Mouse (Mus musculus) MEL (cell line): ENCODE measurements around the gene Rnf7. TPM values are rescaled to one million over a fixed set of nuclear protein-coding genes. Genes with fewer than 3 reads are reported as not detected.

Experiments
- DNase-seq: peaks from one replicate; pipeline ENCODE4 v3.0.0; 2011; ENCODE audit warnings: low read depth, low spot score
- H3K27ac ChIP-seq: 2 replicates; pipeline ENCODE4 v1.5.1; 2012; ENCODE audit warnings: low read depth, mild to moderate bottlenecking, control low read depth, low read length, moderate library complexity; ENCODE audit not compliant: control insufficient read depth
- H3K27me3 ChIP-seq, 2 experiments: fragments of 150-350 bp in 1 of 2; sonication (generic) in 1 of 2; 2 replicates each; pipeline ENCODE4 v1.6.1; 2012; ENCODE audit warnings: low read length in 2 of 2, mild to moderate bottlenecking in 2 of 2, improper control_type of control experiment in 1 of 2, moderate library complexity in 1 of 2; ENCODE audit not compliant: insufficient read depth in 2 of 2, control insufficient read depth in 1 of 2
- H3K36me3 ChIP-seq, 2 experiments: 2 replicates each; pipeline ENCODE4 v1.6.1; 2012 to 2014; ENCODE audit warnings: low read length in 2 of 2, improper control_type of control experiment in 1 of 2, inconsistent platforms in 1 of 2, mild to moderate bottlenecking in 1 of 2; ENCODE audit not compliant: insufficient read depth in 2 of 2, control insufficient read depth in 1 of 2
- H3K4me1 ChIP-seq, 2 experiments: fragments of 150-350 bp in 1 of 2; sonication (generic) in 1 of 2; 2 replicates each; pipeline ENCODE4 v1.6.1; 2012; ENCODE audit warnings: low read length in 2 of 2, improper control_type of control experiment in 1 of 2, mild to moderate bottlenecking in 1 of 2; ENCODE audit not compliant: insufficient read depth in 2 of 2, control insufficient read depth in 1 of 2
- H3K4me3 ChIP-seq, 2 experiments: fragments of 150-350 bp in 1 of 2; sonication (generic) in 1 of 2; 2 replicates each; pipeline ENCODE4 v1.5.1; 2012; ENCODE audit warnings: low read depth in 2 of 2, low read length in 2 of 2, mild to moderate bottlenecking in 2 of 2, moderate library complexity in 2 of 2, control low read depth in 1 of 2, improper control_type of control experiment in 1 of 2; ENCODE audit not compliant: control insufficient read depth in 1 of 2, insufficient read depth in 1 of 2
- H3K79me2 ChIP-seq: 2 replicates; pipeline ENCODE4 v1.6.1; 2012; ENCODE audit warnings: mild to moderate bottlenecking, low read length, moderate library complexity; ENCODE audit not compliant: control insufficient read depth, poor library complexity, insufficient read depth
- H3K9ac ChIP-seq: 2 replicates; pipeline ENCODE4 v1.6.1; 2012; ENCODE audit warnings: low read depth, mild to moderate bottlenecking, control low read depth, low read length, moderate library complexity; ENCODE audit not compliant: control insufficient read depth, poor library complexity, severe bottlenecking
- H3K9me3 ChIP-seq: fragments of 150-350 bp; sonication (generic); replicated peaks from 2 replicates; pipeline ENCODE4 v1.6.1; 2012; ENCODE audit warnings: mild to moderate bottlenecking, low read length, improper control_type of control experiment, moderate library complexity; ENCODE audit not compliant: insufficient read depth
- BHLHE40 ChIP-seq: IDR thresholded peaks from 2 replicates; pipeline ENCODE4 v1.6.1; 2012; ENCODE audit warnings: low read depth, mild to moderate bottlenecking, inconsistent platforms, low read length, improper control_type of control experiment, borderline replicate concordance
- CHD2 ChIP-seq: IDR thresholded peaks from 2 replicates; pipeline ENCODE4 v1.6.1; 2011; ENCODE audit warnings: low read length, improper control_type of control experiment
- CTCF ChIP-seq, 3 experiments: IDR thresholded peaks in 2 of 3; conservative IDR thresholded peaks in 1 of 3; 2 replicates each; pipeline ENCODE4 v1.5.1; 2011 to 2012; ENCODE audit warnings: low read length in 3 of 3, low read depth in 2 of 3, mild to moderate bottlenecking in 2 of 3, improper control_type of control experiment in 1 of 3, inconsistent platforms in 1 of 3, mixed read lengths in 1 of 3, moderate library complexity in 1 of 3; ENCODE audit not compliant: control insufficient read depth in 1 of 3, insufficient read depth in 1 of 3, poor library complexity in 1 of 3, severe bottlenecking in 1 of 3
- E2F4 ChIP-seq: IDR thresholded peaks from 2 replicates; pipeline ENCODE4 v1.6.1; 2011; ENCODE audit warnings: low read depth, low read length, improper control_type of control experiment, borderline replicate concordance
- ELF1 ChIP-seq: IDR thresholded peaks from 2 replicates; pipeline ENCODE4 v1.6.1; 2014; ENCODE audit warnings: low read depth, mild to moderate bottlenecking, inconsistent platforms, low read length, improper control_type of control experiment, moderate library complexity
- EP300 ChIP-seq, 2 experiments: IDR thresholded peaks; 2 replicates each; pipeline ENCODE4 v1.6.1; 2011; ENCODE audit warnings: improper control_type of control experiment in 2 of 2, low read length in 2 of 2, low read depth in 1 of 2, mild to moderate bottlenecking in 1 of 2
- ETS1 ChIP-seq: IDR thresholded peaks from 2 replicates; pipeline ENCODE4 v1.6.1; 2012; ENCODE audit warnings: low read depth, mild to moderate bottlenecking, inconsistent platforms, low read length, improper control_type of control experiment, moderate library complexity
- GABPA ChIP-seq: IDR thresholded peaks from 2 replicates; pipeline ENCODE4 v1.6.1; 2012; ENCODE audit warnings: low read depth, mild to moderate bottlenecking, inconsistent platforms, low read length, improper control_type of control experiment, moderate library complexity
- GATA1 ChIP-seq: IDR thresholded peaks from 2 replicates; pipeline ENCODE4 v1.6.1; 2011; ENCODE audit warnings: low read depth, low read length, improper control_type of control experiment
- HCFC1 ChIP-seq: IDR thresholded peaks from 2 replicates; pipeline ENCODE4 v1.6.1; 2012; ENCODE audit warnings: low read depth, mild to moderate bottlenecking, inconsistent platforms, low read length, improper control_type of control experiment, moderate library complexity
- KAT2A ChIP-seq: conservative IDR thresholded peaks from 2 replicates; pipeline ENCODE4 v1.6.1; 2012; ENCODE audit warnings: low read depth, low read length, improper control_type of control experiment, inconsistent platforms
- MAX ChIP-seq: IDR thresholded peaks from 2 replicates; pipeline ENCODE4 v1.6.1; 2011; ENCODE audit warnings: low read length, improper control_type of control experiment
- MAZ ChIP-seq: IDR thresholded peaks from 2 replicates; pipeline ENCODE4 v1.6.1; 2012; ENCODE audit warnings: low read depth, mild to moderate bottlenecking, inconsistent platforms, low read length, improper control_type of control experiment
- MEF2A ChIP-seq: IDR thresholded peaks from 2 replicates; pipeline ENCODE4 v1.6.1; 2014; ENCODE audit warnings: low read depth, mild to moderate bottlenecking, inconsistent platforms, low read length, improper control_type of control experiment; ENCODE audit not compliant: poor library complexity, insufficient replicate concordance, severe bottlenecking; ENCODE audit errors: extremely low read depth
- MXI1 ChIP-seq: IDR thresholded peaks from 2 replicates; pipeline ENCODE4 v1.6.1; 2011; ENCODE audit warnings: mild to moderate bottlenecking, low read depth, low read length, improper control_type of control experiment
- MYB ChIP-seq: IDR thresholded peaks from 2 replicates; pipeline ENCODE4 v1.6.1; 2011; ENCODE audit warnings: mild to moderate bottlenecking, low read depth, low read length, improper control_type of control experiment
- MYC ChIP-seq: IDR thresholded peaks from 2 replicates; pipeline ENCODE4 v1.6.1; 2011; ENCODE audit warnings: low read depth, mild to moderate bottlenecking, low read length, improper control_type of control experiment, moderate library complexity
- NELFE ChIP-seq: IDR thresholded peaks from 2 replicates; pipeline ENCODE4 v1.6.1; 2011; ENCODE audit warnings: low read depth, low read length, improper control_type of control experiment
- NRF1 ChIP-seq: IDR thresholded peaks from 2 replicates; pipeline ENCODE4 v1.6.1; 2014; ENCODE audit warnings: low read depth, mild to moderate bottlenecking, inconsistent platforms, low read length, improper control_type of control experiment, moderate library complexity; ENCODE audit not compliant: poor library complexity, insufficient read depth, severe bottlenecking
- POLR2A ChIP-seq, 2 experiments: IDR thresholded peaks; 2 replicates each; pipeline ENCODE4 v1.6.1; 2011 to 2012; ENCODE audit warnings: low read length in 2 of 2, mild to moderate bottlenecking in 2 of 2, control low read depth in 1 of 2, improper control_type of control experiment in 1 of 2, low read depth in 1 of 2, moderate library complexity in 1 of 2; ENCODE audit not compliant: control insufficient read depth in 1 of 2, insufficient read depth in 1 of 2, poor library complexity in 1 of 2
- POLR2AphosphoS2 ChIP-seq: IDR thresholded peaks from 2 replicates; pipeline ENCODE4 v1.6.1; 2011; ENCODE audit warnings: low read length, improper control_type of control experiment
- SIN3A ChIP-seq: IDR thresholded peaks from 2 replicates; pipeline ENCODE4 v1.6.1; 2012; ENCODE audit warnings: low read length, improper control_type of control experiment, inconsistent platforms
- SMC3 ChIP-seq: IDR thresholded peaks from 2 replicates; pipeline ENCODE4 v1.6.1; 2011; ENCODE audit warnings: low read depth, low read length, improper control_type of control experiment
- TBP ChIP-seq: IDR thresholded peaks from 2 replicates; pipeline ENCODE4 v1.8.0; 2011; ENCODE audit warnings: low read depth, low read length, improper control_type of control experiment
- TCF12 ChIP-seq: IDR thresholded peaks from 2 replicates; pipeline ENCODE4 v1.6.1; 2014; ENCODE audit warnings: low read depth, mild to moderate bottlenecking, inconsistent platforms, low read length, improper control_type of control experiment, moderate library complexity
- USF1 ChIP-seq: IDR thresholded peaks from 2 replicates; pipeline ENCODE4 v1.6.1; 2014; ENCODE audit warnings: low read depth, mild to moderate bottlenecking, inconsistent platforms, low read length, improper control_type of control experiment, moderate library complexity
- ZKSCAN1 ChIP-seq: IDR thresholded peaks from 2 replicates; pipeline ENCODE4 v1.6.1; 2012; ENCODE audit warnings: low read depth, mild to moderate bottlenecking, inconsistent platforms, low read length, improper control_type of control experiment, moderate library complexity
- ZMIZ1 ChIP-seq: IDR thresholded peaks from 2 replicates; pipeline ENCODE4 v1.6.1; 2012; ENCODE audit warnings: low read depth, mild to moderate bottlenecking, inconsistent platforms, low read length, improper control_type of control experiment, moderate library complexity
- polyA plus RNA-seq, 2 experiments: library from polyadenylated mRNA; stranded (reverse) in 1 of 2; unstranded in 1 of 2; fragments of >175 nt in 1 of 2; fragments of >200 nt in 1 of 2; gene quantifications; 2 replicates each; pipeline versions ENCODE4 v1.2.1 to v1.2.4; 2012; ENCODE audit warnings: low replicate concordance in 2 of 2, low read depth in 1 of 2; ENCODE audit not compliant: insufficient read length in 2 of 2, insufficient read depth in 1 of 2, missing spikeins in 1 of 2
- total RNA-seq: library from RNA; depleted of rRNA; stranded (reverse); fragments of 300-350 nt; gene quantifications from 2 replicates; pipeline ENCODE4 v1.2.3, GENCODE M21; 2012; rRNA removed

Rnf7 gene
- total RNA-seq (138 and 157 TPM in 2 replicates), polyA plus RNA-seq (100 to 1,000 TPM in 1 of 2 experiments, not detected in 1; 105 TPM)

- peak within 1 kb of the TSS; percentile 80 for H3K9ac ChIP-seq
- peak; percentile 98 for DNase-seq
- no peaks in the 10 kb centered on the region for H3K9me3 ChIP-seq
- peak within 1 kb of the TSS; percentile 59 for H3K27ac ChIP-seq
- no peaks in the 10 kb centered on the region for H3K27me3 ChIP-seq
- H3K4me1 ChIP-seq: peaks cover 4% of the 10 kb centered on the region in 2 experiments; a peak in 3 of 4 replicates
- peaks cover 4 to 7% of the 10 kb centered on the region in 2 experiments for H3K36me3 ChIP-seq
- H3K4me3 ChIP-seq: peak within 1 kb of the TSS; percentile 97 to 98
- peaks cover 31% of the 10 kb centered on the region for H3K79me2 ChIP-seq
- peak; percentile 94 for TF ChIP-seq SIN3A
- 0 out of 2 replicates have a peak, but pooled peaks have one; percentile 35 for TF ChIP-seq MYC
- TF ChIP-seq KAT2A: peak; percentile 77; the same call in 1 of the 2 replicates
- no peak for TF ChIP-seq CTCF (IDR thresholded peaks at IDR 0.05 in 2 of 3, conservative IDR thresholded peaks at IDR 0.05 in 1 of 3; ENCODE audit: control insufficient read depth in 1 of 3, insufficient read depth in 1 of 3, low read depth in 2 of 3, low read length in 3 of 3, poor library complexity in 1 of 3, severe bottlenecking in 1 of 3)
- TF ChIP-seq ZMIZ1: no peak
- peak; percentile 70 for TF ChIP-seq TBP
- TF ChIP-seq GABPA: no peak
- peak; percentile 71 for TF ChIP-seq TCF12
- TF ChIP-seq MXI1: peak; percentile 87
- TF ChIP-seq NRF1: peak; percentile 53
- no peak for TF ChIP-seq ZKSCAN1
- TF ChIP-seq MAZ: peak; percentile 86; the same call in 1 of the 2 replicates
- no peak for TF ChIP-seq GATA1
- peak in 1 of 2 experiments; percentile 33; a peak in 1 of 4 replicates for TF ChIP-seq EP300 (IDR thresholded peaks at IDR 0.05; ENCODE audit: low read depth in 1 of 2, low read length in 2 of 2)
- 0 out of 2 replicates have a peak, but pooled peaks have one; percentile 21 for TF ChIP-seq SMC3
- peak; percentile 58 for TF ChIP-seq USF1
- TF ChIP-seq MEF2A: no peak
- TF ChIP-seq HCFC1: peak; percentile 90
- peak; percentile 75 for TF ChIP-seq ELF1
- no peak for TF ChIP-seq E2F4
- TF ChIP-seq POLR2AphosphoS2: peak; percentile 78; the same call in 1 of the 2 replicates
- peak; percentile 42; the same call in 1 of the 2 replicates for TF ChIP-seq ETS1
- TF ChIP-seq MYB: peak; percentile 78
- peak; percentile 87 for TF ChIP-seq BHLHE40
- TF ChIP-seq POLR2A (IDR thresholded peaks at IDR 0.05; ENCODE audit: control insufficient read depth in 1 of 2, insufficient read depth in 1 of 2, low read depth in 1 of 2, low read length in 2 of 2, poor library complexity in 1 of 2): peak; percentile 56 to 83; a peak in 2 of 4 replicates
- no peak for TF ChIP-seq CHD2
- peak; percentile 75 for TF ChIP-seq MAX
- TF ChIP-seq NELFE: peak; percentile 82
Observed at GRCm38 (mm10) chr9:96478071-96478888, at the start of gene Rnf7. Gene Rnf7 (minus strand): TSS chr9:96478675.
